Mouse (Mus musculus): Measurements from ENCODE around the gene Ccl6.

Gene Ccl6

GRCm38 (mm10) chr11:83592853-83593252 lies at the start of gene Ccl6:
TSS of gene Ccl6 (minus strand) at chr11:83593087.
- no peak for DNase-seq (ENCODE audit: low spot score)

GRCm38 (mm10) chr11:83641216-83641615 lies 48.3 kb upstream of the Ccl6 start:
- DNase-seq (ENCODE audit: low spot score): no peak

GRCm38 (mm10) chr11:83640141-83640540 lies 47.3 kb upstream of the Ccl6 start:
- no peak for DNase-seq (ENCODE audit: low spot score)

GRCm38 (mm10) chr11:83639533-83639932 lies 46.6 kb upstream of the Ccl6 start:
- DNase-seq (ENCODE audit: low spot score): no peak

GRCm38 (mm10) chr11:83638934-83639333 lies 46.0 kb upstream of the Ccl6 start:
- DNase-seq (ENCODE audit: low spot score): no peak

GRCm38 (mm10) chr11:83636742-83637235 lies 43.9 kb upstream of the Ccl6 start:
- no peak for DNase-seq (ENCODE audit: low spot score)

- DNase-seq (ENCODE audit: low spot score): no peak
These were observed 42.0 kb upstream of the Ccl6 start for GRCm38 (mm10) chr11:83634898-83635297.

- DNase-seq (ENCODE audit: low spot score): no peak
These were observed 41.5 kb upstream of the Ccl6 start for GRCm38 (mm10) chr11:83634425-83634824.

- DNase-seq (ENCODE audit: low spot score): no peak
These were observed 39.9 kb upstream of the Ccl6 start for GRCm38 (mm10) chr11:83632744-83633143.

- no peak for DNase-seq (ENCODE audit: low spot score)
These were observed 38.2 kb upstream of the Ccl6 start for GRCm38 (mm10) chr11:83631065-83631464.

- no peak for DNase-seq (ENCODE audit: low spot score)
These were observed 37.7 kb upstream of the Ccl6 start for GRCm38 (mm10) chr11:83630630-83631029.

GRCm38 (mm10) chr11:83628808-83629207 lies 35.9 kb upstream of the Ccl6 start:
- DNase-seq (ENCODE audit: low spot score): no peak

GRCm38 (mm10) chr11:83623586-83623985 lies 30.7 kb upstream of the Ccl6 start:
- no peak for DNase-seq (ENCODE audit: low spot score)

GRCm38 (mm10) chr11:83619037-83619436 lies 26.1 kb upstream of the Ccl6 start:
- DNase-seq (ENCODE audit: low spot score): no peak

GRCm38 (mm10) chr11:83618238-83618637 lies 25.4 kb upstream of the Ccl6 start:
- DNase-seq (ENCODE audit: low spot score): no peak

- no peak for DNase-seq (ENCODE audit: low spot score)
These were observed 23.7 kb upstream of the Ccl6 start for GRCm38 (mm10) chr11:83616586-83616985.

GRCm38 (mm10) chr11:83610900-83611299 lies 18.0 kb upstream of the Ccl6 start:
- no peak for DNase-seq (ENCODE audit: low spot score)

GRCm38 (mm10) chr11:83606396-83606795 lies 13.5 kb upstream of the Ccl6 start:
- DNase-seq (ENCODE audit: low spot score): no peak

- no peak for DNase-seq (ENCODE audit: low spot score)
These were observed 12.6 kb upstream of the Ccl6 start for GRCm38 (mm10) chr11:83605535-83605934.

- DNase-seq (ENCODE audit: low spot score): no peak
These were observed 11.8 kb upstream of the Ccl6 start for GRCm38 (mm10) chr11:83604698-83605097.

GRCm38 (mm10) chr11:83603399-83603798 lies 10.5 kb upstream of the Ccl6 start:
- no peak for DNase-seq (ENCODE audit: low spot score)

GRCm38 (mm10) chr11:83600576-83600975 lies 7.7 kb upstream of the Ccl6 start:
- DNase-seq (ENCODE audit: low spot score): no peak

GRCm38 (mm10) chr11:83598991-83599390 lies 6.1 kb upstream of the Ccl6 start:
- no peak for DNase-seq (ENCODE audit: low spot score)

GRCm38 (mm10) chr11:83598207-83598837 lies 5.4 kb upstream of the Ccl6 start:
- DNase-seq (ENCODE audit: low spot score): no peak
